Mouse (Mus musculus) gastrocnemius, adult 2 months (tissue): ENCODE data around the gene AL731706.2. TPM values are rescaled to one million over a fixed set of nuclear protein-coding genes. Genes with fewer than 3 reads are reported as not detected.
A peak's percentile ranks its signal among the peaks of the same experiment; 100 is the strongest.
"Not testable (repeated sequence)": the region's sequence is repeated elsewhere in the genome, so short reads cannot be mapped to it uniquely, and the experiment has no call there.

Experiments
- DNase-seq: peaks from one replicate; pipeline ENCODE4 v3.0.0; 2022
- H3K27ac ChIP-seq: fragments of 200-600 bp; 2 replicates; pipeline ENCODE4 v1.8.1; 2022; ENCODE audit warnings: mild to moderate bottlenecking
- H3K4me3 ChIP-seq: fragments of 200-600 bp; 2 replicates; pipeline ENCODE4 v1.8.1; 2022; ENCODE audit warnings: mild to moderate bottlenecking, moderate library complexity
- CTCF ChIP-seq: fragments of 200-600 bp; IDR thresholded peaks from 2 replicates; pipeline ENCODE4 v1.8.1; 2022; ENCODE audit warnings: antibody characterized with exemption, mild to moderate bottlenecking, moderate library complexity
- intact Hi-C: fragments of 180-260 bp; cut with DNase I; formaldehyde crosslinking; loops from one replicate; pipeline ENCODE4 v1.15.1; 2025
- total RNA-seq, 2 experiments: library from RNA; stranded (reverse); gene quantifications; 2 replicates each; pipeline ENCODE4 v1.2.3; 2021

Gene AL731706.2
- total RNA-seq, 2 experiments from 2014 or later, result 15.3 to 37.8 TPM

- no peak for TF ChIP-seq CTCF
- peak; percentile 99 for DNase-seq
- Histone ChIP-seq H3K4me3 (peak within 1 kb of the TSS; percentile 76), H3K27ac (peak within 1 kb of the TSS; percentile 90)
- intact Hi-C loops, result loop anchor here (2.0 kb wide), 1 partner anchor 223 kb away; no protein-coding TSS in a partner anchor
Measured at GRCm38 (mm10) chr2:136891068-136891950, 5.8 kb upstream of the AL731706.2 start, which contains the start of the genes Slx4ip, AL731706.1 and Mkks. Slx4ip (plus strand) TSS chr2:136891218. AL731706.1 (minus strand) TSS chr2:136891389. Mkks (minus strand) TSS chr2:136891389.

- intact Hi-C loops, result loop anchor here (2.0 kb wide), 1 partner anchor 224 kb away; no protein-coding TSS in a partner anchor
Measured at GRCm38 (mm10) chr2:136890716-136891067, 5.2 kb upstream of the AL731706.2 start.

GRCm38 (mm10) chr2:136886846-136887245 is 1.4 kb upstream of the AL731706.2 start:
- DNase-seq, result peak; percentile 34
- Histone ChIP-seq H3K27ac (no peak overlapping the region), H3K4me3 (no peak overlapping the region)
- intact Hi-C loops, result loop anchor here (5.0 kb wide), 1 partner anchor 400 kb away; no protein-coding TSS in a partner anchor
- TF ChIP-seq CTCF, result peak; percentile 56

More at GRCm38 (mm10) chr2:136890716-136891067, 5.2 kb upstream of the AL731706.2 start:
- peak overlapping the region; percentile 76 for H3K4me3 ChIP-seq
- DNase-seq, result not testable (repeated sequence)
- H3K27ac ChIP-seq, result peak overlapping the region; percentile 90

GRCm38 (mm10) chr2:136854543-136855388 is 30.7 kb downstream of the AL731706.2 start:
- intact Hi-C loops, result no loop called here
- H3K4me3 ChIP-seq, result no peak overlapping the region
- no peak overlapping the region for H3K27ac ChIP-seq
- no peak for DNase-seq
- TF ChIP-seq CTCF, result no peak

GRCm38 (mm10) chr2:136850366-136850765 is 35.1 kb downstream of the AL731706.2 start:
- no peak for DNase-seq
- no peak for TF ChIP-seq CTCF

GRCm38 (mm10) chr2:136837994-136838393 is 47.5 kb downstream of the AL731706.2 start:
- H3K27ac ChIP-seq, result no peak overlapping the region
- H3K4me3 ChIP-seq, result no peak overlapping the region
- no peak for DNase-seq
- intact Hi-C loops, result no loop called here
- no peak for TF ChIP-seq CTCF

More at GRCm38 (mm10) chr2:136850366-136850765, 35.1 kb downstream of the AL731706.2 start:
- no peak overlapping the region for H3K27ac ChIP-seq
- H3K4me3 ChIP-seq, result no peak overlapping the region
- intact Hi-C loops, result no loop called here

GRCm38 (mm10) chr2:136835882-136836281 is 49.6 kb downstream of the AL731706.2 start:
- intact Hi-C loops, result no loop called here
- no peak overlapping the region for H3K4me3 ChIP-seq
- TF ChIP-seq CTCF, result peak; percentile 36
- DNase-seq, result no peak
- no peak overlapping the region for H3K27ac ChIP-seq

Other genes with a start within 250 kb of the AL731706.2 start
- not detected for gene Snap25, start 172.2 kb downstream of the AL731706.2 start, total RNA-seq
- 1 to 10 TPM; 2.6 to 4.8 TPM for gene Slx4ip, start 5.5 kb upstream of the AL731706.2 start, total RNA-seq
- gene AL731706.1, start 5.7 kb upstream of the AL731706.2 start, total RNA-seq, result 10 to 100 TPM; 22.5 to 28.0 TPM
- gene Mkks, start 5.7 kb upstream of the AL731706.2 start, total RNA-seq, result 10 to 100 TPM; 33.5 to 38.2 TPM
- gene Jag1, start 231.0 kb upstream of the AL731706.2 start, total RNA-seq, result 1 to 10 TPM; 5.3 to 6.7 TPM